Mouse (Mus musculus) olfactory bulb, adult 2 months (tissue): ENCODE data around the gene Trio.

ENCODE experiments used
- CTCF ChIP-seq: fragments of 200-500 bp; IDR thresholded peaks from 2 replicates; pipeline ENCODE4 v1.5.1; 2012; ENCODE audit warnings: low read depth, mild to moderate bottlenecking, low read length, moderate library complexity; ENCODE audit not compliant: insufficient read depth
- POLR2A ChIP-seq: fragments of 200-500 bp; IDR thresholded peaks from 2 replicates; pipeline ENCODE4 v1.6.1; 2012; ENCODE audit warnings: mild to moderate bottlenecking, low read depth, low read length, moderate library complexity; ENCODE audit not compliant: insufficient read depth

DNA sequence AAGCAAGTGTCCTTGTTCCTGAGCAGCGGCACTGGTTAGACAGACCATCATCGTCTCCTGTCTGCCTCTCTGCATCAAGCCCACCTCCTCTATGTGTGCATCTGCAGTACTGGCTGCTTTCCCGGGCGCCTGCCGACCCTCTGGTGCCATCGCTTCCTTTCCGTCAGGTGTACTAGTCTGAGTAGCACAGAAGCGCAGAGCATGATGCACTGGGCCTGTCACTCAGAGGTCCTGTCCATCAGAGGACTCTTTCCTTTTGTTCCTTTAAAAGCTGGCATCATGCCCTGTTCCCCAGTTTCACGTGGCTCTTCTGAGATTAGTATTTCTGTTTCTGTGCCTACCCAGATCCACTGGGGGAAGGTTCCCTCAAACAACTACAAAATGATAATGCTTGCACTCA, 67.8 kb downstream of the Trio start:
- TF ChIP-seq CTCF (no peak), POLR2A (no peak)
